Mouse (Mus musculus) heart, embryonic 11.5 days (tissue): ENCODE data around the gene Sh3bgrl. TPM values are rescaled to one million over a fixed set of nuclear protein-coding genes. Genes with fewer than 3 reads are reported as not detected.
A peak's percentile ranks its signal among the peaks of the same experiment; 100 is the strongest.

Experiments used
- ATAC-seq: fragments of 200-750 bp; cut with Nextera tagmentation; replicated peaks from 2 replicates; pipeline ENCODE4 v1.8.0; 2017; ENCODE audit warnings: moderate library complexity; ENCODE audit not compliant: insufficient number of reproducible peaks, low FRiP score, low TSS enrichment
- H3K27ac ChIP-seq: fragments of 300-500 bp; sonication (generic); 2 replicates; pipeline ENCODE4 v1.5.1; 2014; ENCODE audit warnings: mild to moderate bottlenecking, low read depth, low read length
- H3K27me3 ChIP-seq: fragments of 300-500 bp; sonication (generic); 2 replicates; pipeline ENCODE4 v1.6.1; 2014; ENCODE audit warnings: mild to moderate bottlenecking, low read length, mixed read lengths; ENCODE audit not compliant: control insufficient read depth, insufficient read depth
- H3K36me3 ChIP-seq: fragments of 300-500 bp; sonication (generic); 2 replicates; pipeline ENCODE4 v1.6.1; 2014; ENCODE audit warnings: mild to moderate bottlenecking, low read length, moderate library complexity, mixed read lengths; ENCODE audit not compliant: control insufficient read depth, insufficient read depth
- H3K4me1 ChIP-seq: fragments of 300-500 bp; sonication (generic); 2 replicates; pipeline ENCODE4 v1.6.1; 2014; ENCODE audit warnings: low read length; ENCODE audit not compliant: control insufficient read depth, insufficient read depth
- H3K4me2 ChIP-seq: fragments of 300-500 bp; sonication (generic); 2 replicates; pipeline ENCODE4 v1.6.1; 2014; ENCODE audit warnings: mild to moderate bottlenecking, moderate library complexity
- H3K4me3 ChIP-seq: fragments of 300-500 bp; sonication (generic); 2 replicates; pipeline ENCODE4 v1.5.1; 2014; ENCODE audit warnings: low read depth, low read length
- H3K9ac ChIP-seq: fragments of 300-500 bp; sonication (generic); 2 replicates; pipeline ENCODE4 v1.6.1; 2014; ENCODE audit warnings: mild to moderate bottlenecking, low read depth, low read length, moderate library complexity
- H3K9me3 ChIP-seq: fragments of 300-500 bp; sonication (generic); replicated peaks from 2 replicates; pipeline ENCODE4 v1.6.1; 2016; ENCODE audit warnings: low read length; ENCODE audit not compliant: control insufficient read depth
- WGBS: fragments of 180-500 bp; shearing (Covaris S2); extraction: QIAGEN DNeasy Blood & Tissue Kit; methylation state at CpG from one replicate; pipeline ENCODE4 v1.1.7; 2014; ENCODE audit not compliant: insufficient replicate concordance; 5-methylcytosine and 5-hydroxymethylcytosine counted together
- polyA plus RNA-seq: library from polyadenylated mRNA; unstranded; fragments of >200 nt; fragmentation: Nextera tagmentation; extraction: Ambion mirVana; gene quantifications from 2 replicates; pipeline ENCODE4 v1.2.1, GENCODE M21; 2014

The Sh3bgrl gene
- polyA plus RNA-seq, 1 experiment from 2014 or later = 100 TPM

- no peak for ATAC-seq
- H3K9me3 ChIP-seq = no peaks in the 10 kb centered on the region
- H3K9ac ChIP-seq = no peak overlapping the region
- no peaks in the 10 kb centered on the region for H3K36me3 ChIP-seq
- no peak overlapping the region for H3K4me3 ChIP-seq
- WGBS = 65% methylated on average over 1 of the region's 1 CpGs
- no peak overlapping the region for H3K27ac ChIP-seq
- H3K27me3 ChIP-seq = no peaks in the 10 kb centered on the region
- H3K4me1 ChIP-seq = no peaks in the 10 kb centered on the region
- H3K4me2 ChIP-seq = no peak overlapping the region
Measured at GRCm38 (mm10) chrX:109141337-109141870, 46.2 kb downstream of the Sh3bgrl start.

GRCm38 (mm10) chrX:109142281-109142680, 47.1 kb downstream of the Sh3bgrl start:
- Histone ChIP-seq H3K4me2 (no peak overlapping the region), H3K9ac (no peak overlapping the region), H3K27ac (no peak overlapping the region; the same call in 1 of the 2 replicates), H3K36me3 (no peaks in the 10 kb centered on the region), H3K4me1 (no peaks in the 10 kb centered on the region), H3K4me3 (no peak overlapping the region), H3K9me3 (no peaks in the 10 kb centered on the region), H3K27me3 (no peaks in the 10 kb centered on the region)
- 52% methylated on average over 4 of the region's 4 CpGs for WGBS
- ATAC-seq = no peak

- no peak overlapping the region for H3K9ac ChIP-seq
- no peak overlapping the region for H3K27ac ChIP-seq
- no peak overlapping the region for H3K4me2 ChIP-seq
- 76% methylated on average over 6 of the region's 6 CpGs for WGBS
- H3K4me3 ChIP-seq = no peak overlapping the region
- no peaks in the 10 kb centered on the region for H3K4me1 ChIP-seq
- no peaks in the 10 kb centered on the region for H3K27me3 ChIP-seq
- H3K36me3 ChIP-seq = no peaks in the 10 kb centered on the region
- no peaks in the 10 kb centered on the region for H3K9me3 ChIP-seq
- no peak for ATAC-seq
Measured at GRCm38 (mm10) chrX:109145779-109146178, 50.6 kb downstream of the Sh3bgrl start.

GRCm38 (mm10) chrX:109147108-109147507, 51.9 kb downstream of the Sh3bgrl start:
- H3K4me1 ChIP-seq = no peaks in the 10 kb centered on the region
- H3K27ac ChIP-seq = no peak overlapping the region
- H3K9ac ChIP-seq = no peak overlapping the region
- H3K9me3 ChIP-seq = no peaks in the 10 kb centered on the region
- H3K36me3 ChIP-seq = no peaks in the 10 kb centered on the region
- no peak for ATAC-seq
- no peak overlapping the region for H3K4me2 ChIP-seq
- H3K27me3 ChIP-seq = no peaks in the 10 kb centered on the region
- H3K4me3 ChIP-seq = no peak overlapping the region
- 83% methylated on average over 3 of the region's 3 CpGs for WGBS

GRCm38 (mm10) chrX:109151228-109151627, 56.1 kb downstream of the Sh3bgrl start:
- WGBS = 90% methylated on average over 2 of the region's 2 CpGs
- H3K36me3 ChIP-seq = no peaks in the 10 kb centered on the region
- ATAC-seq = no peak
- no peaks in the 10 kb centered on the region for H3K9me3 ChIP-seq
- H3K27ac ChIP-seq = no peak overlapping the region
- no peaks in the 10 kb centered on the region for H3K4me1 ChIP-seq
- no peak overlapping the region for H3K4me2 ChIP-seq
- no peak overlapping the region for H3K9ac ChIP-seq
- no peak overlapping the region for H3K4me3 ChIP-seq
- no peaks in the 10 kb centered on the region for H3K27me3 ChIP-seq

GRCm38 (mm10) chrX:109160326-109160725, 65.2 kb downstream of the Sh3bgrl start:
- Histone ChIP-seq H3K4me2 (no peak overlapping the region), H3K27ac (no peak overlapping the region), H3K4me1 (no peaks in the 10 kb centered on the region), H3K9me3 (no peaks in the 10 kb centered on the region), H3K27me3 (no peaks in the 10 kb centered on the region), H3K4me3 (no peak overlapping the region), H3K36me3 (no peaks in the 10 kb centered on the region), H3K9ac (no peak overlapping the region)
- 78% methylated on average over 1 of the region's 1 CpGs for WGBS
- no peak for ATAC-seq

- Histone ChIP-seq H3K4me2 (no peak overlapping the region), H3K27ac (no peak overlapping the region), H3K36me3 (no peaks in the 10 kb centered on the region), H3K9me3 (no peaks in the 10 kb centered on the region), H3K4me1 (no peaks in the 10 kb centered on the region), H3K4me3 (no peak overlapping the region), H3K9ac (no peak overlapping the region), H3K27me3 (no peaks in the 10 kb centered on the region)
- 63% methylated on average over 4 of the region's 4 CpGs for WGBS
- ATAC-seq = no peak
Measured at GRCm38 (mm10) chrX:109160901-109161300, 65.7 kb downstream of the Sh3bgrl start.

GRCm38 (mm10) chrX:109175038-109175437, 79.9 kb downstream of the Sh3bgrl start:
- ATAC-seq = 0 out of 2 replicates have a peak, but pooled peaks have one; percentile 14
- Histone ChIP-seq H3K4me3 (no peak overlapping the region), H3K4me1 (no peaks in the 10 kb centered on the region), H3K36me3 (no peaks in the 10 kb centered on the region), H3K9me3 (no peaks in the 10 kb centered on the region), H3K4me2 (no peak overlapping the region), H3K27ac (no peak overlapping the region), H3K27me3 (no peaks in the 10 kb centered on the region), H3K9ac (no peak overlapping the region)
- 75% methylated on average over 2 of the region's 2 CpGs for WGBS

GRCm38 (mm10) chrX:109175470-109175869, 80.3 kb downstream of the Sh3bgrl start:
- H3K4me1 ChIP-seq = no peaks in the 10 kb centered on the region
- no peak for ATAC-seq
- H3K9me3 ChIP-seq = no peaks in the 10 kb centered on the region
- no peak overlapping the region for H3K27ac ChIP-seq
- H3K4me3 ChIP-seq = no peak overlapping the region
- no peak overlapping the region for H3K4me2 ChIP-seq
- no peaks in the 10 kb centered on the region for H3K36me3 ChIP-seq
- H3K27me3 ChIP-seq = no peaks in the 10 kb centered on the region
- 50% methylated on average over 3 of the region's 3 CpGs for WGBS
- no peak overlapping the region for H3K9ac ChIP-seq
